20 mouse cellular contexts compared by ENCODE assay signal in the genomic region with DNA sequence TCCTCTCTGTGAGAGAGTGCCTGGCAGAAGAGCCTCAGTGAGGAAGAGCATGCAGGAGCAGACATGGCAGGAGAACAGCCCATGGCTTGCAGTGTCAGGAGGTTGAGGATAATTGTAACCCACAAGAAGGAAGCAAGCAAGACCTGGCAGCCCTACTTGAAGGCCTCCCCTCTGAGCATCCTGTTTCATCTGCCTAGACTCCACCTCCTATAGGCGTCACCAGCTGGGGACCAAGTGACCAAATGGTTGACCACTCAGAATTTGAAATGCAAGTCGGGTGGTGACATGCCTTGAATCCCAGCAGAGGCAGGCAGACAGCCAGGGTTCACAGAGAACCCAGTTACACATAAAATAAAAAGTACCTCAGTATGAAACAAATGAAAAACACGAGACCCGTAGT. TPM values are rescaled to one million over a fixed set of nuclear protein-coding genes. Genes with fewer than 3 reads are reported as not detected.
DNase-seq lines count a peak whose midpoint lies in the region; ATAC-seq and TF ChIP-seq lines count a peak whose summit lies in the region.
"Had no signal": no experiment of that assay in that cellular context is flagged by ENCODE, and none has a peak within 500 bp of the region (broad histone marks: within the 10 kb centered on the region; RNA-seq: fewer than 3 reads in every experiment).

No protein-coding gene starts in this region.

- H3K36me3 ChIP-seq in lung, embryonic 14.5 days (ENCODE audit: insufficient read depth): no peaks in the 10 kb centered on the region
- no peaks in the 10 kb centered on the region; the same call in 1 of the 2 replicates for H3K36me3 ChIP-seq in embryonic facial prominence, embryonic 10.5 days (replicated peaks)
- H3K36me3 ChIP-seq: embryonic facial prominence, embryonic 15.5 days; forebrain, embryonic 12.5 days; hindbrain, embryonic 13.5 days; limb, embryonic 13.5 days; liver, embryonic 13.5 days; midbrain, embryonic 12.5 days had no signal

- 36% methylated on average over 4 of the region's 4 CpGs for WGBS in lung, embryonic 14.5 days
- WGBS in embryonic facial prominence, embryonic 10.5 days: 62% methylated on average over 4 of the region's 4 CpGs

- H3K27ac ChIP-seq in lung, embryonic 14.5 days (ENCODE audit: low read depth): no peak overlapping the region
- no peak overlapping the region for H3K27ac ChIP-seq in embryonic facial prominence, embryonic 10.5 days (replicated peaks)
- H3K27ac ChIP-seq: embryonic facial prominence, embryonic 15.5 days; forebrain, embryonic 12.5 days; hindbrain, embryonic 13.5 days; layer of hippocampus, adult 2 months; limb, embryonic 13.5 days; liver, embryonic 13.5 days; midbrain, embryonic 12.5 days had no signal

- H3K4me1 ChIP-seq in lung, embryonic 14.5 days (ENCODE audit: insufficient read depth): peaks cover 4% of the 10 kb centered on the region; the same call in 1 of the 2 replicates
- peaks cover 26% of the 10 kb centered on the region for H3K4me1 ChIP-seq in embryonic facial prominence, embryonic 10.5 days

- no peak for ATAC-seq in lung, embryonic 14.5 days (ENCODE audit: insufficient read depth)
- ATAC-seq: CD4-positive, CD25-positive, alpha-beta regulatory T cell, adult 4 months; intestine, postnatal 0 days had no signal

- peak; percentile 12 for DNase-seq in cerebellum, adult 8-10 months
- no peak for DNase-seq in cerebellum, postnatal 36 days
- peak; percentile 89 for DNase-seq in heart, adult 11 months
- no peak for DNase-seq in heart, postnatal 14 days
- DNase-seq in lung, embryonic 14.5 days: peak; percentile 32
- DNase-seq in lung, postnatal 4 days: no peak
- DNase-seq in embryonic facial prominence, embryonic 10.5 days (ENCODE audit: low spot score): peak; percentile 8
- no peak for DNase-seq in right cerebral cortex, postnatal 4 days
- DNase-seq: kidney, postnatal 25 days; liver, embryonic 13.5 days; lung, adult 18-20 months; lung, postnatal 10 days had no signal

- no peak overlapping the region for H3K9ac ChIP-seq in lung, embryonic 14.5 days
- H3K9ac ChIP-seq: embryonic facial prominence, embryonic 15.5 days; forebrain, embryonic 12.5 days; hindbrain, embryonic 13.5 days; limb, embryonic 13.5 days; liver, embryonic 13.5 days; midbrain, embryonic 12.5 days had no signal

- intact Hi-C loops in heart, postnatal 14 days (cut with DNase I): loop anchor here (2.0 kb wide), 1 partner anchor 64 kb away; no protein-coding TSS in a partner anchor

- TF ChIP-seq CTCF in lung, embryonic 14.5 days (IDR thresholded peaks at IDR 0.05; ENCODE audit: low read depth): no peak

- H3K4me2 ChIP-seq in lung, embryonic 14.5 days: no peak overlapping the region
- H3K4me2 ChIP-seq: embryonic facial prominence, embryonic 15.5 days; forebrain, embryonic 12.5 days; hindbrain, embryonic 13.5 days; limb, embryonic 13.5 days; liver, embryonic 13.5 days; midbrain, embryonic 12.5 days had no signal

- no peak overlapping the region for H3K4me3 ChIP-seq in lung, embryonic 14.5 days (ENCODE audit: low read depth, low read length)
- H3K4me3 ChIP-seq in embryonic facial prominence, embryonic 10.5 days: no peak overlapping the region
- H3K4me3 ChIP-seq: embryonic facial prominence, embryonic 15.5 days; forebrain, embryonic 12.5 days; hindbrain, embryonic 13.5 days; layer of hippocampus, adult 2 months; limb, embryonic 13.5 days; liver, embryonic 13.5 days; midbrain, embryonic 12.5 days had no signal

- H3K9me3 ChIP-seq in lung, embryonic 14.5 days (ENCODE audit: low read depth, low read length): no peaks in the 10 kb centered on the region
- H3K9me3 ChIP-seq in embryonic facial prominence, embryonic 10.5 days: no peaks in the 10 kb centered on the region
- H3K9me3 ChIP-seq: embryonic facial prominence, embryonic 15.5 days; forebrain, embryonic 12.5 days; hindbrain, embryonic 13.5 days; limb, embryonic 13.5 days; liver, embryonic 13.5 days; midbrain, embryonic 12.5 days had no signal

- H3K27me3 ChIP-seq in lung, embryonic 14.5 days (ENCODE audit: insufficient read depth, low read length): no peaks in the 10 kb centered on the region
- H3K27me3 ChIP-seq in embryonic facial prominence, embryonic 10.5 days (replicated peaks; ENCODE audit: low read depth, poor library complexity, severe bottlenecking): no peaks in the 10 kb centered on the region
- H3K27me3 ChIP-seq: embryonic facial prominence, embryonic 15.5 days; forebrain, embryonic 12.5 days; hindbrain, embryonic 13.5 days; liver, embryonic 13.5 days; midbrain, embryonic 12.5 days had no signal

RNA-seq across cellular contexts. Expression of gene Taf4, which starts 4.2 kb away (rescaled TPM):
- 10 to 100 TPM; 15.8 to 19.0 TPM for total RNA-seq in heart, postnatal 14 days (2021)
- polyA plus RNA-seq in lung, embryonic 14.5 days (2014; fragmentation: Nextera tagmentation; extraction: Ambion mirVana): 4.6 and 5.5 TPM in 2 replicates
- 3.2 and 3.7 TPM in 2 replicates for polyA plus RNA-seq in embryonic facial prominence, embryonic 10.5 days (2016; fragmentation: Nextera tagmentation; extraction: Ambion mirVana)

RNA-seq across cellular contexts. Expression of gene Lsm14b, which starts 44.2 kb away (rescaled TPM):
- 10 to 100 TPM; 57.3 to 61.8 TPM for total RNA-seq in heart, postnatal 14 days (2021)
- polyA plus RNA-seq in lung, embryonic 14.5 days (2014; fragmentation: Nextera tagmentation; extraction: Ambion mirVana): 6.5 and 6.8 TPM in 2 replicates
- 8.6 and 9.9 TPM in 2 replicates for polyA plus RNA-seq in embryonic facial prominence, embryonic 10.5 days (2016; fragmentation: Nextera tagmentation; extraction: Ambion mirVana)

Comparison
In these comparisons a context has a peak if more than half of its experiments do, and no peak if none do; other contexts are left out.
1. DNase-seq: peak in cerebellum, adult 8-10 months (single experiment), heart, adult 11 months (single experiment), lung, embryonic 14.5 days (single experiment) and embryonic facial prominence, embryonic 10.5 days (single experiment); none in cerebellum, postnatal 36 days (0 of 2), heart, postnatal 14 days (0 of 2), lung, postnatal 4 days (0 of 2) and right cerebral cortex, postnatal 4 days (single experiment).